Comparison of ENCODE assay signal across 8 mouse cellular contexts in genomic region chr15:98533035-98533531, GRCm38 (mm10). TPM values are rescaled to one million over a fixed set of nuclear protein-coding genes. Genes with fewer than 3 reads are reported as not detected.
A peak's percentile ranks its signal among the peaks of the same experiment; 100 is the strongest.
DNase-seq lines count a peak whose midpoint lies in the region; TF ChIP-seq lines count a peak whose summit lies in the region.

No protein-coding gene starts in this region.

- no peaks in the 10 kb centered on the region for H3K27me3 ChIP-seq in heart, adult 2 months (ENCODE audit: control insufficient read depth, insufficient read depth, low read length)
- no peaks in the 10 kb centered on the region for H3K27me3 ChIP-seq in CH12.LX (replicated peaks)
- no peaks in the 10 kb centered on the region for H3K27me3 ChIP-seq in embryonic facial prominence, embryonic 10.5 days (replicated peaks; ENCODE audit: low read depth, poor library complexity, severe bottlenecking)

- TF ChIP-seq EP300 in heart, adult 2 months (IDR thresholded peaks at IDR 0.05; ENCODE audit: insufficient read depth, low read depth, low read length) = no peak
- no peak for TF ChIP-seq EP300 in CH12.LX (IDR thresholded peaks at IDR 0.05; ENCODE audit: low read length)

- peak overlapping the region; percentile 90 for H3K4me2 ChIP-seq in CH12.LX (ENCODE audit: insufficient read depth, low read depth, poor library complexity, severe bottlenecking)

- TF ChIP-seq RAD21 in CH12.LX (IDR thresholded peaks at IDR 0.05; ENCODE audit: low read depth, low read length) = no peak

- intact Hi-C loops in heart, adult 2 months (cut with DNase I) = no loop called here
- intact Hi-C loops in heart, postnatal 14 days (cut with DNase I) = no loop called here

- peaks cover 2% of the 10 kb centered on the region; the same call in 1 of the 2 replicates for H3K79me2 ChIP-seq in heart, adult 2 months (replicated peaks; ENCODE audit: control insufficient read depth, insufficient read depth, low read length)
- peaks cover 40% of the 10 kb centered on the region for H3K79me2 ChIP-seq in CH12.LX (replicated peaks; ENCODE audit: control insufficient read depth, extremely low read depth, insufficient read depth, poor library complexity, severe bottlenecking)

- DNase-seq in heart, adult 2 months = peak in 1 of 2 experiments; percentile 31
- no peak for DNase-seq in heart, postnatal 14 days
- DNase-seq in CH12.LX (ENCODE audit: extremely low read depth) = peak; percentile 46
- peak; percentile 27 for DNase-seq in embryonic facial prominence, embryonic 10.5 days (ENCODE audit: low spot score)
- peak; percentile 44 for DNase-seq in large intestine, adult 2 months (ENCODE audit: low read depth, low spot score)
- DNase-seq in spleen, adult 12 weeks (ENCODE audit: low spot score) = no peak
- no peak for DNase-seq in retina, embryonic 14.5 days (ENCODE audit: low spot score)

- peaks cover 3% of the 10 kb centered on the region for H3K4me1 ChIP-seq in heart, adult 2 months (ENCODE audit: control insufficient read depth, insufficient read depth, low read length)
- peaks cover 0 to 24% of the 10 kb centered on the region in 2 experiments; a peak in 2 of 4 replicates for H3K4me1 ChIP-seq in CH12.LX (ENCODE audit: control insufficient read depth in 1 of 2, insufficient read depth in 2 of 2)
- H3K4me1 ChIP-seq in embryonic facial prominence, embryonic 10.5 days = peaks cover 14% of the 10 kb centered on the region
- peaks cover 10% of the 10 kb centered on the region for H3K4me1 ChIP-seq in olfactory bulb, adult 2 months (ENCODE audit: control insufficient read depth, insufficient read depth, low read length)

- H3K4me3 ChIP-seq in heart, adult 2 months = peak overlapping the region; percentile 96
- H3K4me3 ChIP-seq in CH12.LX (replicated peaks in 1 of 3; ENCODE audit: low read depth in 2 of 3, low read length in 2 of 3, poor library complexity in 1 of 3) = peak overlapping the region; percentile 60 to 90 (median 73)
- H3K4me3 ChIP-seq in embryonic facial prominence, embryonic 10.5 days = peak overlapping the region; percentile 92
- H3K4me3 ChIP-seq in olfactory bulb, adult 2 months (ENCODE audit: insufficient read depth, low read depth, low read length) = peak overlapping the region; percentile 97

- no peaks in the 10 kb centered on the region for H3K9me3 ChIP-seq in CH12.LX (replicated peaks; ENCODE audit: low read length)
- H3K9me3 ChIP-seq in embryonic facial prominence, embryonic 10.5 days = no peaks in the 10 kb centered on the region

- H3K9ac ChIP-seq in heart, adult 2 months (ENCODE audit: low read depth, low read length) = peak overlapping the region; percentile 31
- peak overlapping the region; percentile 72 for H3K9ac ChIP-seq in CH12.LX (ENCODE audit: insufficient read depth, low read depth)

- dilution Hi-C loops in CH12.LX (cut with MboI; ENCODE audit: extremely low pct_ligation_motif_present, extremely low pct_unique_long_range_greater_than_20kb, low sequenced_read_pairs) = no loop called here

- TF ChIP-seq POLR2A in heart, adult 2 months (IDR thresholded peaks at IDR 0.05; ENCODE audit: insufficient read depth, low read depth, low read length) = no peak
- no peak for TF ChIP-seq POLR2A in CH12.LX (IDR thresholded peaks at IDR 0.05; ENCODE audit: low read depth, low read length)
- TF ChIP-seq POLR2A in olfactory bulb, adult 2 months (IDR thresholded peaks at IDR 0.05; ENCODE audit: insufficient read depth, low read depth, low read length) = no peak

- peak overlapping the region; percentile 94 for H3K27ac ChIP-seq in heart, adult 2 months
- H3K27ac ChIP-seq in CH12.LX (ENCODE audit: insufficient read depth, low read depth) = no peak overlapping the region
- peak overlapping the region; percentile 99 for H3K27ac ChIP-seq in embryonic facial prominence, embryonic 10.5 days (replicated peaks)
- no peak overlapping the region for H3K27ac ChIP-seq in olfactory bulb, adult 2 months (ENCODE audit: insufficient read depth, low read depth, low read length)

- WGBS in heart, adult 2 months = under 1% methylated on average over 18 of the region's 18 CpGs
- under 1% methylated on average over 18 of the region's 18 CpGs for WGBS in embryonic facial prominence, embryonic 10.5 days
- under 1% methylated on average over 18 of the region's 18 CpGs for WGBS in large intestine, adult 2 months
- 0% methylated on average over 18 of the region's 18 CpGs for WGBS in olfactory bulb, adult 2 months

- peaks cover 9% of the 10 kb centered on the region for H3K36me3 ChIP-seq in heart, adult 2 months (ENCODE audit: control insufficient read depth, insufficient read depth, low read length)
- peaks cover 23 to 42% of the 10 kb centered on the region in 2 experiments for H3K36me3 ChIP-seq in CH12.LX (replicated peaks in 1 of 2; ENCODE audit: control insufficient read depth in 1 of 2, insufficient read depth in 1 of 2, low read length in 1 of 2)
- H3K36me3 ChIP-seq in embryonic facial prominence, embryonic 10.5 days (replicated peaks) = peaks cover 55% of the 10 kb centered on the region

- in situ Hi-C loops in CH12.LX (cut with MboI; ENCODE audit: low pct_ligation_motif_present, low pct_unique_long_range_greater_than_20kb, low sequenced_read_pairs) = loop anchor here (5.0 kb wide), 1 partner anchor 34 kb away; no protein-coding TSS in a partner anchor

- TF ChIP-seq CTCF in heart, adult 2 months (IDR thresholded peaks at IDR 0.05) = no peak
- no peak for TF ChIP-seq CTCF in CH12.LX (conservative IDR thresholded peaks at IDR 0.05 in 1 of 2, IDR thresholded peaks at IDR 0.05 in 1 of 2; ENCODE audit: low read depth in 2 of 2, low read length in 2 of 2)
- TF ChIP-seq CTCF in olfactory bulb, adult 2 months (IDR thresholded peaks at IDR 0.05; ENCODE audit: insufficient read depth, low read depth, low read length) = no peak

TF ChIP-seq in CH12.LX, 34 proteins besides CTCF, POLR2A, EP300 and RAD21 (continues in another document):
- TF ChIP-seq PAX5 (IDR thresholded peaks at IDR 0.05; ENCODE audit: low read length) (no peak), CHD2 (IDR thresholded peaks at IDR 0.05; ENCODE audit: low read length) (no peak), NRF1 (IDR thresholded peaks at IDR 0.05; ENCODE audit: low read depth, low read length) (no peak), MXI1 (IDR thresholded peaks at IDR 0.05; ENCODE audit: low read depth, low read length) (peak; percentile 14; the same call in 1 of the 2 replicates), USF1 (IDR thresholded peaks at IDR 0.05; ENCODE audit: low read depth, low read length) (no peak)

RNA-seq across cellular contexts. Expression of gene Kansl2, which starts 1.0 kb away (rescaled TPM):
- total RNA-seq in heart, adult 2 months (2021) = 10 to 100 TPM; 74.5 to 86.0 TPM
- polyA plus RNA-seq in heart, adult 2 months (2012; rRNA removed) = 37.0 and 50.2 TPM in 2 replicates
- total RNA-seq in heart, postnatal 14 days (2021) = 10 to 100 TPM; 78.4 to 82.2 TPM
- 59.6 and 84.7 TPM in 2 replicates for total RNA-seq in CH12.LX (2012; rRNA removed)
- total RNA-seq in CH12.LX (2014; rRNA removed) = 101 and 103 TPM in 2 replicates
- 111 and 125 TPM in 2 replicates for polyA plus RNA-seq in CH12.LX (2012; ENCODE audit: insufficient read length, low read depth)
- polyA plus RNA-seq in embryonic facial prominence, embryonic 10.5 days (2016; fragmentation: Nextera tagmentation; extraction: Ambion mirVana) = 151 and 152 TPM in 2 replicates
- polyA plus RNA-seq in large intestine, adult 2 months (2012; rRNA removed) = 30.1 and 33.2 TPM in 2 replicates
- polyA plus RNA-seq in olfactory bulb, adult 2 months (2012; ENCODE audit: insufficient read depth, insufficient read length, low replicate concordance, missing spikeins) = not detected in 2 replicates

RNA-seq across cellular contexts. Expression of gene Ccnt1, which starts 37.6 kb away (rescaled TPM):
- total RNA-seq in heart, adult 2 months (2021) = 10 to 100 TPM; 26.8 to 27.6 TPM
- polyA plus RNA-seq in heart, adult 2 months (2012; rRNA removed) = 9.3 and 15.4 TPM in 2 replicates
- total RNA-seq in heart, postnatal 14 days (2021) = 10 to 100 TPM; 32.8 to 42.6 TPM
- total RNA-seq in CH12.LX (2012; rRNA removed) (36.8 and 42.1 TPM in 2 replicates), CH12.LX (2014; rRNA removed) (38.1 and 41.3 TPM in 2 replicates)
- polyA plus RNA-seq in CH12.LX (2012; ENCODE audit: insufficient read length, low read depth) = 62.1 and 73.3 TPM in 2 replicates
- 64.5 and 64.6 TPM in 2 replicates for polyA plus RNA-seq in embryonic facial prominence, embryonic 10.5 days (2016; fragmentation: Nextera tagmentation; extraction: Ambion mirVana)
- polyA plus RNA-seq in large intestine, adult 2 months (2012; rRNA removed) = 6.7 and 11.6 TPM in 2 replicates
- polyA plus RNA-seq in olfactory bulb, adult 2 months (2012; ENCODE audit: insufficient read depth, insufficient read length, low replicate concordance, missing spikeins) = 109 TPM in 1 of 2 replicates, not detected in the other

RNA-seq across cellular contexts. Expression of gene 4930415O20Rik, which starts 37.7 kb away (rescaled TPM):
- total RNA-seq in heart, adult 2 months (2021) = 1 to 10 TPM; 1.6 to 2.1 TPM
- polyA plus RNA-seq in heart, adult 2 months (2012; rRNA removed) = not detected in 2 replicates
- total RNA-seq in heart, postnatal 14 days (2021) = under 1 TPM; 0.88 to 0.93 TPM
- total RNA-seq in CH12.LX (2012; rRNA removed) (not detected in 2 replicates), CH12.LX (2014; rRNA removed) (not detected in 2 replicates)
- not detected in 2 replicates for polyA plus RNA-seq in CH12.LX (2012; ENCODE audit: insufficient read length, low read depth)
- polyA plus RNA-seq in embryonic facial prominence, embryonic 10.5 days (2016; fragmentation: Nextera tagmentation; extraction: Ambion mirVana) = 0.39 TPM in 1 of 2 replicates, not detected in the other
- 3.6 and 4.5 TPM in 2 replicates for polyA plus RNA-seq in large intestine, adult 2 months (2012; rRNA removed)
- not detected in 2 replicates for polyA plus RNA-seq in olfactory bulb, adult 2 months (2012; ENCODE audit: insufficient read depth, insufficient read length, low replicate concordance, missing spikeins)

RNA-seq across cellular contexts. Expression of gene Olfr279, which starts 40.9 kb away (rescaled TPM):
- total RNA-seq in heart, adult 2 months (2021) = not detected
- polyA plus RNA-seq in heart, adult 2 months (2012; rRNA removed) = not detected in 2 replicates
- not detected for total RNA-seq in heart, postnatal 14 days (2021)
- total RNA-seq in CH12.LX (2012; rRNA removed) (not detected in 2 replicates), CH12.LX (2014; rRNA removed) (not detected in 2 replicates)
- 0.07 TPM in 1 of 2 replicates, not detected in the other for polyA plus RNA-seq in CH12.LX (2012; ENCODE audit: insufficient read length, low read depth)
- not detected in 2 replicates for polyA plus RNA-seq in embryonic facial prominence, embryonic 10.5 days (2016; fragmentation: Nextera tagmentation; extraction: Ambion mirVana)
- not detected in 2 replicates for polyA plus RNA-seq in large intestine, adult 2 months (2012; rRNA removed)
- 143 TPM in 1 of 2 replicates, not detected in the other for polyA plus RNA-seq in olfactory bulb, adult 2 months (2012; ENCODE audit: insufficient read depth, insufficient read length, low replicate concordance, missing spikeins)

RNA-seq across cellular contexts. Expression of gene Lalba, which starts 50.6 kb away (rescaled TPM):
- total RNA-seq in heart, adult 2 months (2021) = not detected
- 0.45 TPM in 1 of 2 replicates, not detected in the other for polyA plus RNA-seq in heart, adult 2 months (2012; rRNA removed)
- not detected for total RNA-seq in heart, postnatal 14 days (2021)
- total RNA-seq in CH12.LX (2012; rRNA removed) = not detected in 2 replicates
- not detected in 2 replicates for total RNA-seq in CH12.LX (2014; rRNA removed)
- polyA plus RNA-seq in CH12.LX (2012; ENCODE audit: insufficient read length, low read depth) = not detected in 2 replicates
- 0.20 and 0.26 TPM in 2 replicates for polyA plus RNA-seq in embryonic facial prominence, embryonic 10.5 days (2016; fragmentation: Nextera tagmentation; extraction: Ambion mirVana)
- polyA plus RNA-seq in large intestine, adult 2 months (2012; rRNA removed) = not detected in 2 replicates
- polyA plus RNA-seq in olfactory bulb, adult 2 months (2012; ENCODE audit: insufficient read depth, insufficient read length, low replicate concordance, missing spikeins) = not detected in 2 replicates

Comparison
In these comparisons a context has a peak if more than half of its experiments do, and no peak if none do; other contexts are left out.
1. DNase-seq: peak in CH12.LX (single experiment), embryonic facial prominence, embryonic 10.5 days (single experiment) and large intestine, adult 2 months (single experiment); none in heart, postnatal 14 days (0 of 2), spleen, adult 12 weeks (single experiment) and retina, embryonic 14.5 days (single experiment).
2. H3K27ac ChIP-seq: peak in heart, adult 2 months (single experiment) and embryonic facial prominence, embryonic 10.5 days (single experiment); none in CH12.LX (single experiment) and olfactory bulb, adult 2 months (single experiment).
3. Peak in every context shown above with its lines, with median percentiles within 50 percentile points of each other: H3K4me3 ChIP-seq.